Mouse (Mus musculus): Measurements from ENCODE around the gene Duoxa2. TPM values are rescaled to one million over a fixed set of nuclear protein-coding genes. Genes with fewer than 3 reads are reported as not detected.
A peak's percentile ranks its signal among the peaks of the same experiment; 100 is the strongest.
"Not testable (repeated sequence)": the region's sequence is repeated elsewhere in the genome, so short reads cannot be mapped to it uniquely, and the experiment has no call there.

The Duoxa2 gene
- total RNA-seq, 2 experiments from 2014 or later = not detected

DNA sequence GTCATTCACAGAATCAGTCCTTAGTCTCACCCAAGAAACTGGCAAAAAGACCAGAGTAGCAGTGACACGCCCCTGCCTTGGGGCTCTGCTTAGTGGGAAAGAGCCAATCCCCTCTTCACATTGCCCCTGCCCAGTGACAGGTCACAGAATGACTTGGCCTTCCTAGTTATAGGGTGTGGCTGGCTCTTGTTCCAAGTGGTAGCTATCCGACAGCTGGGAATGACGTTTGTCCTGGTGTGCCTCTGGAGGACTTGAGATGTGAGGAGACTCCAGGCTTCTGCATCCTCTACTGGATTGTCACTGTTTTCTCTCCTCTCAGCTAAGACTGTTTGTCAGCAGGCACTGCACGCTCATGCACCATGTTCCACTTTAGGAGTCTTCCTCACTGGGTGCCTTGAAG is 18.7 kb downstream of the Duoxa2 start:
- Histone ChIP-seq H3K27ac (no peak overlapping the region), H3K4me3 (no peak overlapping the region)
- TF ChIP-seq CTCF (conservative IDR thresholded peaks at IDR 0.05) = no peak
- no peak for DNase-seq (ENCODE audit: low spot score in 2 of 2)

DNA sequence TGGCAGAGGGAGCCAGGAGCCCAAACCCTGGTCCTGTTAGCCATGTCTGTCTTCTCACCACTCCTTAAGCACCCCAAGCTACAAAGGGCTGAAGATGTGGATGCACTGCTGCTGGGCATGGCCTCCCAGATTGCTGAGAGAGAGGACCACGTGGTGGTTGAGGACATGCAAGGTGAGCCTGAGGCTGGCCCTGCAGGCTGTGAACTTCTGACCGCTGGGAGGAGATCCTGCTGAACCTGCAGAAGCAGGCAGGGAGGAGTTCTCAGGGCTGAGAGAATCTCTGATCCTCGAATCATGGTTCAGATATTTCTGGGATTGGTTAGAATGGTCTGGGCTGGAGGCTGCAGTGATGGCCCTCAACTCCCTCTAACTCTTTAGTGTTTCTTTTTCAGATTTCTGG is 25.3 kb downstream of the Duoxa2 start:
- Histone ChIP-seq H3K4me3 (no peak overlapping the region), H3K27ac (no peak overlapping the region)
- TF ChIP-seq CTCF (conservative IDR thresholded peaks at IDR 0.05) = no peak
- DNase-seq (ENCODE audit: low spot score in 2 of 2) = no peak

DNA sequence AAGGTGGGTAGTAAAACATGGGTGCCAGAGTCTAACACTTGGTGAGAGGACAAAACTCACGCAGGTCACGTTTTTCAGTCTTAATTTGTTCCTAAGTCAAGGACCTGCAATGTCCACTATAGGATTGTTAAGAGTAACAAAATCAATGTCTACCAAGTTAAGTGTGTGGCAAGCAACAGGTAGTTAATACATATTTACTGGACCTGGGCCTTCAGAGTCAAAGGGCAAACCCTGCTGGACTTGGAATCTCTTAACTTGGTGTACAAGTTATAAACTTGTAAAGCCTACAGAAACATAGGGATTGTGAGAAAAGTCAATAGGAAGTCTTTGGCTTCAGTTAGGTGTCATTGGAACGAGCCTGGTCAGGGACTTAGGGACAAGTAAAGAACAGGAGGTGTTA is 25.9 kb downstream of the Duoxa2 start:
- DNase-seq (ENCODE audit: low spot score in 2 of 2) = no peak
- no peak overlapping the region for H3K4me3 ChIP-seq
- TF ChIP-seq CTCF (conservative IDR thresholded peaks at IDR 0.05) = no peak
- H3K27ac ChIP-seq = no peak overlapping the region

- H3K27ac ChIP-seq = no peak overlapping the region
- no peak for DNase-seq (ENCODE audit: low spot score in 2 of 2)
- H3K4me3 ChIP-seq = no peak overlapping the region
- no peak for TF ChIP-seq CTCF (conservative IDR thresholded peaks at IDR 0.05)
Measured at GRCm38 (mm10) chr2:122325361-122325760, 26.7 kb downstream of the Duoxa2 start.

- DNase-seq (ENCODE audit: low spot score in 2 of 2) = no peak
- Histone ChIP-seq H3K27ac (no peak overlapping the region), H3K4me3 (no peak overlapping the region)
- no peak for TF ChIP-seq CTCF (conservative IDR thresholded peaks at IDR 0.05)
Measured at GRCm38 (mm10) chr2:122327986-122328385, 29.3 kb downstream of the Duoxa2 start.

GRCm38 (mm10) chr2:122330317-122330716 is 31.6 kb downstream of the Duoxa2 start:
- not testable (repeated sequence) for H3K4me3 ChIP-seq; DNase-seq (ENCODE audit: low spot score in 2 of 2); H3K27ac ChIP-seq

GRCm38 (mm10) chr2:122332222-122332621 is 33.5 kb downstream of the Duoxa2 start:
- DNase-seq (ENCODE audit: low spot score in 2 of 2) = no peak
- H3K27ac ChIP-seq = no peak overlapping the region
- TF ChIP-seq CTCF (conservative IDR thresholded peaks at IDR 0.05) = no peak
- no peak overlapping the region for H3K4me3 ChIP-seq

DNA sequence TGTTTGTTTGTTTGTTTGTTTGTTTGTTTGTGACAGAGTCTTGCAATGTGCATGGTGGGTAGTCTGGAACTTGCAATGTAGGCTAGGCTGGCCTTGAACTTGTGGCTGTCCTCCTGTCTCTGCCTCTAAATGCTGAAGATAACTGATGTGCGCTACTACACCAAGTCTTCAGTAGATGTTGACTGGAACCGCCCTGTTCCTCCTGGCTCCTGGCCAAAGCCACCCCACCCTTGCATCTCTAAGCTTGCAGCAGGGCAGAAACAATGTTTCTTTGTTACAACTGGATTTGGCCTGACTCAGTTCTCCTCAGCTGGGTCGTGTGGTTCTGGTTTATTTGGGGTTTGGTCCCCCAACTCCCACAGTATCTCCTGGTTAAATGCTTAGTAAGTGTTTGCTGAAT is 35.5 kb downstream of the Duoxa2 start:
- Histone ChIP-seq H3K4me3 (no peak overlapping the region), H3K27ac (no peak overlapping the region)
- no peak for DNase-seq (ENCODE audit: low spot score in 2 of 2)
- TF ChIP-seq CTCF (conservative IDR thresholded peaks at IDR 0.05) = no peak

GRCm38 (mm10) chr2:122337291-122337690 is 38.6 kb downstream of the Duoxa2 start:
- Histone ChIP-seq H3K27ac (no peak overlapping the region), H3K4me3 (no peak overlapping the region)
- no peak for TF ChIP-seq CTCF (conservative IDR thresholded peaks at IDR 0.05)
- DNase-seq (ENCODE audit: low spot score in 2 of 2) = no peak

GRCm38 (mm10) chr2:122345106-122345893 is 46.6 kb downstream of the Duoxa2 start:
- no peak for DNase-seq (ENCODE audit: low spot score in 2 of 2)
- TF ChIP-seq CTCF (conservative IDR thresholded peaks at IDR 0.05) = peak; percentile 27; the same call in 1 of the 2 replicates
- no peak overlapping the region for H3K27ac ChIP-seq
- no peak overlapping the region for H3K4me3 ChIP-seq

GRCm38 (mm10) chr2:122346164-122346563 is 47.5 kb downstream of the Duoxa2 start:
- not testable (repeated sequence) for DNase-seq (ENCODE audit: low spot score in 2 of 2); H3K27ac ChIP-seq; H3K4me3 ChIP-seq

DNA sequence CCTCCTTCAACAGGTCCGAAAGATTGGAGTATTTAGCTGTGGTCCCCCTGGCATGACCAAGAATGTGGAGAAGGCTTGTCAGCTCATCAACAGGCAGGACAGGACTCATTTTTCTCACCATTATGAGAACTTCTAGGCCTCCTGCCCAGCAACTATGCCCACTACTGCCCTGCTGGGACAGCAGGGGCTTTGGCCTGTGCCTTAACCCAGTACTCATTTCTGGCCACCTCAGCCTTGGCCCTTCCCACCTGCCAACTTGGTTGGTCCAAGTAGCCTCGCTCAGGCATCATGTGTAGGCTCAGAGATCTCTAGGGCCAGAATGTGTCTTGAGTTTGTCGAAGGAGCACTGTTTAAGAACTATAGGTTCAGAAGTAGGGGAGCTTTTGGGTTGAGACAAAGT is 48.6 kb downstream of the Duoxa2 start:
- TF ChIP-seq CTCF (conservative IDR thresholded peaks at IDR 0.05) = no peak
- Histone ChIP-seq H3K27ac (no peak overlapping the region), H3K4me3 (no peak overlapping the region)
- no peak for DNase-seq (ENCODE audit: low spot score in 2 of 2)

GRCm38 (mm10) chr2:122348531-122349131 is 49.9 kb downstream of the Duoxa2 start:
- Histone ChIP-seq H3K4me3 (peak overlapping the region; percentile 67), H3K27ac (peak overlapping the region; percentile 100)
- DNase-seq (ENCODE audit: low spot score in 2 of 2) = peak; percentile 87 to 90
- TF ChIP-seq CTCF (conservative IDR thresholded peaks at IDR 0.05) = peak; percentile 87

Data from layer of hippocampus, adult 2 months (tissue).